Mouse (Mus musculus) hindbrain, embryonic 10.5 days (tissue): ENCODE measurements around the gene Hsd17b2. TPM values are rescaled to one million over a fixed set of nuclear protein-coding genes. Genes with fewer than 3 reads are reported as not detected.
"Not testable (repeated sequence)": the region's sequence is repeated elsewhere in the genome, so short reads cannot be mapped to it uniquely, and the experiment has no call there.

Experiments
- DNase-seq: peaks from one replicate; pipeline ENCODE4 v3.0.0-alpha.2; 2017; ENCODE audit warnings: low spot score
- H3K27ac ChIP-seq: fragments of 300-500 bp; sonication (generic); 2 replicates; pipeline ENCODE4 v1.5.1; 2016; ENCODE audit warnings: mild to moderate bottlenecking, moderate library complexity
- H3K27me3 ChIP-seq: fragments of 300-500 bp; sonication (generic); 2 replicates; pipeline ENCODE4 v1.6.1; 2016; ENCODE audit warnings: mild to moderate bottlenecking; ENCODE audit not compliant: poor library complexity, insufficient read depth, severe bottlenecking
- H3K36me3 ChIP-seq: fragments of 300-500 bp; sonication (generic); 2 replicates; pipeline ENCODE4 v1.6.1; 2016; ENCODE audit warnings: mild to moderate bottlenecking, moderate library complexity
- H3K4me1 ChIP-seq: fragments of 300-500 bp; sonication (generic); replicated peaks from 2 replicates; pipeline ENCODE4 v1.6.1; 2016; ENCODE audit warnings: mild to moderate bottlenecking
- H3K4me3 ChIP-seq: fragments of 300-500 bp; sonication (generic); 2 replicates; pipeline ENCODE4 v1.5.1; 2016; ENCODE audit warnings: mild to moderate bottlenecking, moderate library complexity
- H3K9me3 ChIP-seq: fragments of 300-500 bp; sonication (generic); 2 replicates; pipeline ENCODE4 v1.6.1; 2016; ENCODE audit warnings: mild to moderate bottlenecking, moderate library complexity
- WGBS: fragments of 180-500 bp; shearing (Covaris S2); methylation state at CpG from one replicate; pipeline ENCODE4 v1.1.7; 2016; 5-methylcytosine and 5-hydroxymethylcytosine counted together
- polyA plus RNA-seq: library from polyadenylated mRNA; unstranded; fragments of >200 nt; fragmentation: Nextera tagmentation; extraction: Ambion mirVana; gene quantifications from 2 replicates; pipeline ENCODE4 v1.2.1, GENCODE M21; 2016

Hsd17b2 gene
- polyA plus RNA-seq, 1 experiment from 2014 or later = not detected

- no peak overlapping the region for H3K27ac ChIP-seq
- H3K36me3 ChIP-seq = no peaks in the 10 kb centered on the region
- peaks cover 16% of the 10 kb centered on the region for H3K4me1 ChIP-seq
- WGBS = 62% methylated on average over 5 of the region's 5 CpGs
- no peaks in the 10 kb centered on the region for H3K27me3 ChIP-seq
- H3K4me3 ChIP-seq = no peak overlapping the region
- H3K9me3 ChIP-seq = no peaks in the 10 kb centered on the region
- DNase-seq = no peak
Observed at GRCm38 (mm10) chr8:117727561-117727960, 25.9 kb downstream of the Hsd17b2 start.

GRCm38 (mm10) chr8:117728234-117728633 is 26.5 kb downstream of the Hsd17b2 start:
- H3K4me1 ChIP-seq = peaks cover 16% of the 10 kb centered on the region
- DNase-seq = no peak
- H3K36me3 ChIP-seq = no peaks in the 10 kb centered on the region
- no peak overlapping the region for H3K27ac ChIP-seq
- no peaks in the 10 kb centered on the region for H3K27me3 ChIP-seq
- H3K4me3 ChIP-seq = no peak overlapping the region
- 87% methylated on average over 4 of the region's 4 CpGs for WGBS
- no peaks in the 10 kb centered on the region for H3K9me3 ChIP-seq

- 49% methylated on average over 10 of the region's 10 CpGs for WGBS
- peak; percentile 29 for DNase-seq
Observed at GRCm38 (mm10) chr8:117730980-117731379, 29.3 kb downstream of the Hsd17b2 start.

GRCm38 (mm10) chr8:117736657-117737175 is 35.0 kb downstream of the Hsd17b2 start:
- Histone ChIP-seq H3K4me3 (no peak overlapping the region), H3K9me3 (no peaks in the 10 kb centered on the region), H3K27me3 (no peaks in the 10 kb centered on the region), H3K4me1 (no peaks in the 10 kb centered on the region; the same call in 1 of the 2 replicates), H3K27ac (no peak overlapping the region), H3K36me3 (no peaks in the 10 kb centered on the region)
- WGBS = 63% methylated on average over 3 of the region's 3 CpGs
- DNase-seq = no peak

More at GRCm38 (mm10) chr8:117730980-117731379, 29.3 kb downstream of the Hsd17b2 start:
- Histone ChIP-seq H3K27me3 (no peaks in the 10 kb centered on the region), H3K4me1 (peaks cover 11% of the 10 kb centered on the region), H3K9me3 (no peaks in the 10 kb centered on the region), H3K27ac (peak overlapping the region; percentile 56), H3K36me3 (no peaks in the 10 kb centered on the region), H3K4me3 (no peak overlapping the region)

GRCm38 (mm10) chr8:117738206-117738605 is 36.5 kb downstream of the Hsd17b2 start:
- H3K9me3 ChIP-seq, H3K36me3 ChIP-seq, H3K27me3 ChIP-seq, DNase-seq, H3K4me3 ChIP-seq, H3K4me1 ChIP-seq, H3K27ac ChIP-seq: not testable (repeated sequence)
- WGBS = 95% methylated on average over 1 of the region's 1 CpGs

GRCm38 (mm10) chr8:117740387-117740998 is 38.8 kb downstream of the Hsd17b2 start:
- H3K4me3 ChIP-seq = no peak overlapping the region
- no peaks in the 10 kb centered on the region for H3K36me3 ChIP-seq
- no peaks in the 10 kb centered on the region for H3K9me3 ChIP-seq
- no peaks in the 10 kb centered on the region for H3K27me3 ChIP-seq
- H3K27ac ChIP-seq = no peak overlapping the region
- peaks cover 7% of the 10 kb centered on the region; the same call in 1 of the 2 replicates for H3K4me1 ChIP-seq
- no peak for DNase-seq
- WGBS = 93% methylated on average over 5 of the region's 5 CpGs

GRCm38 (mm10) chr8:117742431-117743012 is 40.8 kb downstream of the Hsd17b2 start:
- no peaks in the 10 kb centered on the region for H3K36me3 ChIP-seq
- 73% methylated on average over 15 of the region's 15 CpGs for WGBS
- H3K9me3 ChIP-seq = no peaks in the 10 kb centered on the region

GRCm38 (mm10) chr8:117746651-117747050 is 44.9 kb downstream of the Hsd17b2 start:
- WGBS = 92% methylated on average over 5 of the region's 5 CpGs
- Histone ChIP-seq H3K27ac (no peak overlapping the region), H3K4me3 (no peak overlapping the region), H3K27me3 (no peaks in the 10 kb centered on the region), H3K9me3 (no peaks in the 10 kb centered on the region), H3K36me3 (no peaks in the 10 kb centered on the region), H3K4me1 (peaks cover 7% of the 10 kb centered on the region; the same call in 1 of the 2 replicates)
- no peak for DNase-seq

More at GRCm38 (mm10) chr8:117742431-117743012, 40.8 kb downstream of the Hsd17b2 start:
- Histone ChIP-seq H3K27ac (no peak overlapping the region), H3K4me1 (peaks cover 7% of the 10 kb centered on the region; the same call in 1 of the 2 replicates), H3K27me3 (no peaks in the 10 kb centered on the region), H3K4me3 (no peak overlapping the region)
- DNase-seq = no peak

GRCm38 (mm10) chr8:117747428-117747827 is 45.7 kb downstream of the Hsd17b2 start:
- H3K4me1 ChIP-seq = peaks cover 4% of the 10 kb centered on the region; the same call in 1 of the 2 replicates
- no peak for DNase-seq
- H3K27me3 ChIP-seq = no peaks in the 10 kb centered on the region
- no peak overlapping the region for H3K27ac ChIP-seq
- H3K36me3 ChIP-seq = no peaks in the 10 kb centered on the region
- WGBS = 61% methylated on average over 2 of the region's 2 CpGs
- no peak overlapping the region for H3K4me3 ChIP-seq
- H3K9me3 ChIP-seq = no peaks in the 10 kb centered on the region

GRCm38 (mm10) chr8:117747886-117748730 is 46.4 kb downstream of the Hsd17b2 start:
- no peak for DNase-seq

GRCm38 (mm10) chr8:117749436-117749835 is 47.7 kb downstream of the Hsd17b2 start:
- no peak overlapping the region for H3K27ac ChIP-seq
- WGBS = 55% methylated on average over 2 of the region's 2 CpGs
- H3K27me3 ChIP-seq = no peaks in the 10 kb centered on the region
- no peaks in the 10 kb centered on the region for H3K9me3 ChIP-seq
- H3K4me3 ChIP-seq = no peak overlapping the region
- DNase-seq = no peak
- no peaks in the 10 kb centered on the region for H3K36me3 ChIP-seq
- H3K4me1 ChIP-seq = no peaks in the 10 kb centered on the region

More at GRCm38 (mm10) chr8:117747886-117748730, 46.4 kb downstream of the Hsd17b2 start:
- no peaks in the 10 kb centered on the region for H3K36me3 ChIP-seq
- no peak overlapping the region for H3K4me3 ChIP-seq
- H3K4me1 ChIP-seq = no peaks in the 10 kb centered on the region
- no peaks in the 10 kb centered on the region for H3K9me3 ChIP-seq
- 82% methylated on average over 9 of the region's 9 CpGs for WGBS
- H3K27me3 ChIP-seq = no peaks in the 10 kb centered on the region
- H3K27ac ChIP-seq = no peak overlapping the region

GRCm38 (mm10) chr8:117757900-117758299 is 56.2 kb downstream of the Hsd17b2 start:
- Histone ChIP-seq H3K4me1 (no peaks in the 10 kb centered on the region), H3K4me3 (no peak overlapping the region), H3K9me3 (no peaks in the 10 kb centered on the region), H3K36me3 (no peaks in the 10 kb centered on the region), H3K27me3 (no peaks in the 10 kb centered on the region), H3K27ac (no peak overlapping the region)
- DNase-seq = no peak
- 87% methylated on average over 11 of the region's 11 CpGs for WGBS
